In genomic region chr16:55578686-55579085, GRCm38 (mm10) we compare ENCODE assay signal across 24 mouse cellular contexts.
DNase-seq lines count a peak whose midpoint lies in the region; ATAC-seq and TF ChIP-seq lines count a peak whose summit lies in the region.
"Had no signal": no experiment of that assay in that cellular context is flagged by ENCODE, and none has a peak within 500 bp of the region (broad histone marks: within the 10 kb centered on the region; RNA-seq: fewer than 3 reads in every experiment).

No protein-coding gene starts in this region.

- no peak for TF ChIP-seq CTCF in kidney, adult 2 months (conservative IDR thresholded peaks at IDR 0.05; ENCODE audit: insufficient read depth, insufficient read length, low read depth, low read length)
- TF ChIP-seq CTCF in small intestine, adult 2 months (IDR thresholded peaks at IDR 0.05; ENCODE audit: extremely low read depth, insufficient read length, insufficient replicate concordance, low read depth, low read length) = no peak

- DNase-seq in kidney, adult 2 months = peak; percentile 67
- no peak for DNase-seq in kidney, postnatal 4 days
- DNase-seq in kidney, adult 9 months = peak; percentile 72
- DNase-seq in kidney, adult 18-20 months = no peak
- DNase-seq: adrenal gland, adult 8-10 months; adrenal gland, postnatal 14 days; adrenal gland, postnatal 36 days; B cell, adult 2 months; cerebellum, adult 11-12 months; cerebellum, adult 2 months; cerebellum, adult 9-10 months; cerebellum, postnatal 10 days; cerebellum, postnatal 25 days had no signal

- H3K4me1 ChIP-seq in intestine, embryonic 16.5 days (ENCODE audit: control insufficient read depth, insufficient read depth, low read length) = no peaks in the 10 kb centered on the region
- no peaks in the 10 kb centered on the region for H3K4me1 ChIP-seq in intestine, embryonic 15.5 days (replicated peaks)
- H3K4me1 ChIP-seq in kidney, adult 2 months (ENCODE audit: control insufficient read depth, insufficient read depth, low read length) = peaks cover 4% of the 10 kb centered on the region; the same call in 1 of the 2 replicates
- peaks cover 15% of the 10 kb centered on the region; the same call in 1 of the 2 replicates for H3K4me1 ChIP-seq in small intestine, adult 2 months (ENCODE audit: control insufficient read depth, insufficient read depth, insufficient read length, low read length)
- H3K4me1 ChIP-seq: embryonic facial prominence, embryonic 10.5 days; embryonic facial prominence, embryonic 12.5 days; forebrain, embryonic 13.5 days had no signal

- H3K27ac ChIP-seq in intestine, embryonic 16.5 days (ENCODE audit: low read length) = no peak overlapping the region
- H3K27ac ChIP-seq in intestine, embryonic 15.5 days = no peak overlapping the region
- no peak overlapping the region for H3K27ac ChIP-seq in kidney, adult 2 months (ENCODE audit: insufficient read depth, low read depth, low read length)
- peak overlapping the region; percentile 40; the same call in 1 of the 2 replicates for H3K27ac ChIP-seq in small intestine, adult 2 months (ENCODE audit: insufficient read depth, low read depth, low read length)
- H3K27ac ChIP-seq: embryonic facial prominence, embryonic 10.5 days; embryonic facial prominence, embryonic 12.5 days; forebrain, embryonic 13.5 days had no signal

- 70% methylated on average over 5 of the region's 5 CpGs for WGBS in intestine, embryonic 16.5 days
- WGBS in intestine, embryonic 15.5 days = 82% methylated on average over 5 of the region's 5 CpGs
- 57% methylated on average over 5 of the region's 5 CpGs for whole genome bisulfite sequencing in kidney, adult 2 months
- 29% methylated on average over 5 of the region's 5 CpGs for WGBS in small intestine, adult 2 months

- no peaks in the 10 kb centered on the region for H3K9me3 ChIP-seq in intestine, embryonic 16.5 days (ENCODE audit: control insufficient read depth, low read length)
- H3K9me3 ChIP-seq in intestine, embryonic 15.5 days = no peaks in the 10 kb centered on the region
- H3K9me3 ChIP-seq: embryonic facial prominence, embryonic 10.5 days; embryonic facial prominence, embryonic 12.5 days; forebrain, embryonic 13.5 days; G1E had no signal

- TF ChIP-seq POLR2A in kidney, adult 2 months (IDR thresholded peaks at IDR 0.05; ENCODE audit: low read depth, low read length) = no peak
- TF ChIP-seq POLR2A in small intestine, adult 2 months (IDR thresholded peaks at IDR 0.05; ENCODE audit: low read depth, low read length) = no peak

- ATAC-seq in intestine, embryonic 16.5 days = 0 out of 2 replicates have a peak, but pooled peaks have one; percentile 12
- no peak for ATAC-seq in intestine, embryonic 15.5 days
- ATAC-seq: activated CD4-positive, CD25-positive, alpha-beta regulatory T cell, adult 4 months; CD4-positive, CD25-positive, alpha-beta regulatory T cell, adult 4 months; forebrain, embryonic 13.5 days; Patski had no signal

- H3K27me3 ChIP-seq in intestine, embryonic 16.5 days (replicated peaks; ENCODE audit: control insufficient read depth, insufficient read depth, low read length) = no peaks in the 10 kb centered on the region
- H3K27me3 ChIP-seq in intestine, embryonic 15.5 days (replicated peaks) = no peaks in the 10 kb centered on the region
- no peaks in the 10 kb centered on the region for H3K27me3 ChIP-seq in kidney, adult 2 months (replicated peaks; ENCODE audit: control insufficient read depth, insufficient read depth, low read length)
- no peaks in the 10 kb centered on the region for H3K27me3 ChIP-seq in small intestine, adult 2 months (ENCODE audit: control insufficient read depth, insufficient read depth, low read length)
- H3K27me3 ChIP-seq: CH12.LX; embryonic facial prominence, embryonic 12.5 days; forebrain, embryonic 13.5 days; Patski had no signal

- no peak overlapping the region for H3K4me2 ChIP-seq in intestine, embryonic 16.5 days (ENCODE audit: low read depth, low read length)
- no peak overlapping the region for H3K4me2 ChIP-seq in intestine, embryonic 15.5 days (replicated peaks)
- H3K4me2 ChIP-seq: embryonic facial prominence, embryonic 12.5 days; forebrain, embryonic 13.5 days had no signal

- no peaks in the 10 kb centered on the region for H3K36me3 ChIP-seq in intestine, embryonic 16.5 days (ENCODE audit: control insufficient read depth, insufficient read depth, low read length)
- no peaks in the 10 kb centered on the region for H3K36me3 ChIP-seq in intestine, embryonic 15.5 days
- H3K36me3 ChIP-seq in kidney, adult 2 months (ENCODE audit: control insufficient read depth, insufficient read depth, low read length) = no peaks in the 10 kb centered on the region
- H3K36me3 ChIP-seq in small intestine, adult 2 months (ENCODE audit: control insufficient read depth, insufficient read depth, low read length) = no peaks in the 10 kb centered on the region
- H3K36me3 ChIP-seq: embryonic facial prominence, embryonic 10.5 days; embryonic facial prominence, embryonic 12.5 days; G1E had no signal

- no peak overlapping the region for H3K4me3 ChIP-seq in intestine, embryonic 16.5 days (ENCODE audit: low read length)
- no peak overlapping the region for H3K4me3 ChIP-seq in intestine, embryonic 15.5 days (replicated peaks)
- H3K4me3 ChIP-seq in kidney, adult 2 months (ENCODE audit: insufficient read depth, low read depth, low read length) = no peak overlapping the region
- H3K4me3 ChIP-seq in small intestine, adult 2 months (ENCODE audit: low read depth, low read length) = no peak overlapping the region
- H3K4me3 ChIP-seq: embryonic facial prominence, embryonic 10.5 days; embryonic facial prominence, embryonic 12.5 days; forebrain, embryonic 13.5 days had no signal

- H3K9ac ChIP-seq in intestine, embryonic 16.5 days (ENCODE audit: low read depth, low read length) = no peak overlapping the region
- H3K9ac ChIP-seq in intestine, embryonic 15.5 days = no peak overlapping the region
- H3K9ac ChIP-seq: embryonic facial prominence, embryonic 12.5 days; forebrain, embryonic 13.5 days had no signal

Comparison
In these comparisons a context has a peak if more than half of its experiments do, and no peak if none do; other contexts are left out.
1. DNase-seq: peak in kidney, adult 2 months (single experiment) and kidney, adult 9 months (single experiment); none in kidney, postnatal 4 days (0 of 2) and kidney, adult 18-20 months (single experiment).